Mouse (Mus musculus) WW6 (cell line): Measurements from ENCODE around the gene Sfn.

Experiments
- DNase-seq: peaks from one replicate; pipeline ENCODE4 v3.0.0-alpha.2; 2013; ENCODE audit warnings: low read depth, low spot score

Gene Sfn

GRCm38 (mm10) chr4:133620668-133621067 lies 18.7 kb upstream of the Sfn start:
- DNase-seq, result no peak

- no peak for DNase-seq
Measured at GRCm38 (mm10) chr4:133619473-133620136, 17.6 kb upstream of the Sfn start.

- DNase-seq, result no peak
Measured at GRCm38 (mm10) chr4:133617936-133618335, 16.0 kb upstream of the Sfn start.

GRCm38 (mm10) chr4:133615416-133615815 lies 13.4 kb upstream of the Sfn start:
- no peak for DNase-seq

GRCm38 (mm10) chr4:133614274-133614761 lies 12.3 kb upstream of the Sfn start:
- DNase-seq, result no peak

- no peak for DNase-seq
Measured at GRCm38 (mm10) chr4:133613867-133614266, 11.9 kb upstream of the Sfn start.

- no peak for DNase-seq
Measured at GRCm38 (mm10) chr4:133613026-133613425, 11.1 kb upstream of the Sfn start.

- DNase-seq, result no peak
Measured at GRCm38 (mm10) chr4:133612416-133612815, 10.4 kb upstream of the Sfn start.

- no peak for DNase-seq
Measured at GRCm38 (mm10) chr4:133611815-133612214, 9.8 kb upstream of the Sfn start.

- peak; percentile 67 for DNase-seq
Measured at GRCm38 (mm10) chr4:133609719-133610118, 7.8 kb upstream of the Sfn start.

- no peak for DNase-seq
Measured at GRCm38 (mm10) chr4:133607284-133607683, 5.3 kb upstream of the Sfn start.

GRCm38 (mm10) chr4:133605330-133605729 lies 3.4 kb upstream of the Sfn start:
- DNase-seq, result no peak

GRCm38 (mm10) chr4:133604856-133605255 lies 2.9 kb upstream of the Sfn start:
- no peak for DNase-seq

GRCm38 (mm10) chr4:133604175-133604574 lies 2.2 kb upstream of the Sfn start:
- DNase-seq, result no peak

- no peak for DNase-seq
Measured at GRCm38 (mm10) chr4:133603056-133603455, 1.1 kb upstream of the Sfn start.

- no peak for DNase-seq
Measured at GRCm38 (mm10) chr4:133600306-133600705, 1.7 kb downstream of the Sfn start.

- peak; percentile 70 for DNase-seq
Measured at GRCm38 (mm10) chr4:133599571-133600073, 2.3 kb downstream of the Sfn start.

- no peak for DNase-seq
Measured at GRCm38 (mm10) chr4:133599116-133599515, 2.9 kb downstream of the Sfn start.

- no peak for DNase-seq
Measured at GRCm38 (mm10) chr4:133598616-133599015, 3.4 kb downstream of the Sfn start.

- no peak for DNase-seq
Measured at GRCm38 (mm10) chr4:133596084-133596483, 5.9 kb downstream of the Sfn start.

GRCm38 (mm10) chr4:133595538-133595937 lies 6.4 kb downstream of the Sfn start:
- no peak for DNase-seq

GRCm38 (mm10) chr4:133592570-133592969 lies 9.4 kb downstream of the Sfn start:
- DNase-seq, result peak; percentile 65
